Mouse (Mus musculus): ENCODE data around the gene Vezf1.

DNA sequence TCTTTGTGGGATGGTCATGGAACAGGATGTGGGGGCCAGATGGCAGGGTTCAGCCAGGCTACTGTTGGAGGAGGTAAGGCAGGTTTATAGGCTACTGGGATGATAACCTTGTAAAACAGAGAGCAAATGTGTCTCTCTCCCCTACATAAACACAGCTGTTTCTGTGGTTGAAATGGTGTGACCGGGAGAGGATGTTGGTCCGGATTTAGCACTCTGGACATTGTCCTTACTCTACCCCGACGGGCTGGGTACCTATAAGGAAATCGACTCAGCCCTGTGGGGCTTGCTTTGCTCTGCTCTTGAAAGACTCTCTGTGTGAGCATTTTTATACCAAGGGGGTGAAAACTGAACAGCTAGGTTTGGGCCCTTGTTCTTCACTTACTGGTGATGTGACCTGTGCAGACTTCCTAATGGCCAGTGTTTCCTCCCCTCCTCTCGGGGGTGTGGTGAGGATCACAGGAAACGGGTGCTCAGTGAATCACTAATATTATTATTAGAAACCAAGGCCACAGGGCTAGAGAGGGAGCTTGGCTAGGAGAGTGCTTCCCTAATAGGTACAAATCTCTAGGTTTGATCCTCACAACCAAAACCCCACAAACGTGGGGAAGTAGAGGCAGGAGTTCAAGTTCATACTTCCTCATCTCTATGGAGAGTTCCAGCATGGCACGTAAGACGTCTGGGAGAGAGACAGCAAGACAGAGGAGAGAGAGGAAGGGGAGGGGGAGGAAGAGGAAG lies 49.4 kb downstream of the Vezf1 start:
- TF ChIP-seq MYC (IDR thresholded peaks at IDR 0.05; ENCODE audit: low read depth, low read length), result no peak
- TF ChIP-seq CHD1 (IDR thresholded peaks at IDR 0.05; ENCODE audit: low read depth, low read length), result no peak
- TF ChIP-seq HCFC1 (IDR thresholded peaks at IDR 0.05; ENCODE audit: low read depth, low read length), result no peak
- no peak for TF ChIP-seq CTCF (IDR thresholded peaks at IDR 0.05 in 2 of 3, conservative IDR thresholded peaks at IDR 0.05 in 1 of 3; ENCODE audit: control insufficient read depth in 1 of 3, insufficient read depth in 1 of 3, low read depth in 2 of 3, low read length in 3 of 3, poor library complexity in 1 of 3, severe bottlenecking in 1 of 3)
- TF ChIP-seq JUND (IDR thresholded peaks at IDR 0.05; ENCODE audit: low read depth, low read length), result no peak
- TF ChIP-seq GATA1 (IDR thresholded peaks at IDR 0.05; ENCODE audit: low read depth, low read length), result no peak
- TF ChIP-seq CHD2 (IDR thresholded peaks at IDR 0.05; ENCODE audit: low read length), result no peak
- no peak for TF ChIP-seq BHLHE40 (IDR thresholded peaks at IDR 0.05; ENCODE audit: borderline replicate concordance, low read depth, low read length)
- no peak for TF ChIP-seq UBTF (IDR thresholded peaks at IDR 0.05; ENCODE audit: borderline replicate concordance, insufficient read depth, low read depth, low read length)
- TF ChIP-seq MXI1 (IDR thresholded peaks at IDR 0.05; ENCODE audit: low read depth, low read length), result no peak
